Mouse (Mus musculus): ENCODE measurements at regions not wholly inside any gene's neighbourhood (a gene's known extent, or its start where the extent isn't known, plus 50 kb on each side); places are given as distances from the start of the nearest gene placed in this dataset.

- ATAC-seq (ENCODE audit: low read depth) (peak; percentile 84), DNase-seq (ENCODE audit: low spot score) (peak; percentile 68)
- Histone ChIP-seq H3K4me3 (ENCODE audit: low read depth, low read length) (no peak overlapping the region), H3K9me3 (ENCODE audit: control insufficient read depth, low read length) (no peaks in the 10 kb centered on the region), H3K27me3 (replicated peaks; ENCODE audit: control insufficient read depth, insufficient read depth, low read length) (no peaks in the 10 kb centered on the region), H3K36me3 (ENCODE audit: control insufficient read depth, insufficient read depth, low read length) (no peaks in the 10 kb centered on the region), H3K9ac (ENCODE audit: low read depth, low read length) (no peak overlapping the region), H3K27ac (replicated peaks; ENCODE audit: low read depth, low read length) (no peak overlapping the region), H3K4me2 (ENCODE audit: low read depth, low read length) (0 out of 2 replicates have a peak overlapping the region, but pooled peaks have one; percentile 5), H3K4me1 (ENCODE audit: control insufficient read depth, insufficient read depth, low read length) (peaks cover 6% of the 10 kb centered on the region; the same call in 1 of the 2 replicates)
- WGBS: 47% methylated on average over 14 of the region's 14 CpGs
These were observed 244.0 kb downstream of the C1d start for GRCm38 (mm10) chr11:17501120-17502043.

- DNase-seq (ENCODE audit: low spot score) (no peak), ATAC-seq (ENCODE audit: low read depth) (no peak)
- no peak overlapping the region for H3K9ac ChIP-seq (ENCODE audit: low read depth, low read length)
- peaks cover 6% of the 10 kb centered on the region; the same call in 1 of the 2 replicates for H3K4me1 ChIP-seq (ENCODE audit: control insufficient read depth, insufficient read depth, low read length)
- no peaks in the 10 kb centered on the region for H3K27me3 ChIP-seq (replicated peaks; ENCODE audit: control insufficient read depth, insufficient read depth, low read length)
- 0 out of 2 replicates have a peak overlapping the region, but pooled peaks have one; percentile 5 for H3K4me2 ChIP-seq (ENCODE audit: low read depth, low read length)
- H3K4me3 ChIP-seq (ENCODE audit: low read depth, low read length): no peak overlapping the region
- no peaks in the 10 kb centered on the region for H3K9me3 ChIP-seq (ENCODE audit: control insufficient read depth, low read length)
- H3K36me3 ChIP-seq (ENCODE audit: control insufficient read depth, insufficient read depth, low read length): no peaks in the 10 kb centered on the region
- WGBS: 66% methylated on average over 7 of the region's 7 CpGs
- no peak overlapping the region for H3K27ac ChIP-seq (replicated peaks; ENCODE audit: low read depth, low read length)
These were observed 244.7 kb downstream of the C1d start for GRCm38 (mm10) chr11:17502052-17502451.

GRCm38 (mm10) chr11:17522220-17522919 lies 265.0 kb downstream of the C1d start:
- Histone ChIP-seq H3K4me3 (ENCODE audit: low read depth, low read length) (no peak overlapping the region), H3K4me2 (ENCODE audit: low read depth, low read length) (no peak overlapping the region), H3K27me3 (replicated peaks; ENCODE audit: control insufficient read depth, insufficient read depth, low read length) (no peaks in the 10 kb centered on the region), H3K4me1 (ENCODE audit: control insufficient read depth, insufficient read depth, low read length) (no peaks in the 10 kb centered on the region), H3K36me3 (ENCODE audit: control insufficient read depth, insufficient read depth, low read length) (no peaks in the 10 kb centered on the region), H3K9me3 (ENCODE audit: control insufficient read depth, low read length) (no peaks in the 10 kb centered on the region), H3K27ac (replicated peaks; ENCODE audit: low read depth, low read length) (no peak overlapping the region), H3K9ac (ENCODE audit: low read depth, low read length) (no peak overlapping the region)
- DNase-seq (ENCODE audit: low spot score) (no peak), ATAC-seq (ENCODE audit: low read depth) (no peak; the same call in 1 of the 2 replicates)
- 63% methylated on average over 12 of the region's 12 CpGs for WGBS

- H3K4me3 ChIP-seq (ENCODE audit: low read depth, low read length): no peak overlapping the region
- ATAC-seq (ENCODE audit: low read depth): no peak
- WGBS: 89% methylated on average over 4 of the region's 4 CpGs
- H3K9ac ChIP-seq (ENCODE audit: low read depth, low read length): no peak overlapping the region
- H3K27me3 ChIP-seq (replicated peaks; ENCODE audit: control insufficient read depth, insufficient read depth, low read length): no peaks in the 10 kb centered on the region
- H3K36me3 ChIP-seq (ENCODE audit: control insufficient read depth, insufficient read depth, low read length): no peaks in the 10 kb centered on the region
- no peak overlapping the region for H3K4me2 ChIP-seq (ENCODE audit: low read depth, low read length)
- H3K9me3 ChIP-seq (ENCODE audit: control insufficient read depth, low read length): no peaks in the 10 kb centered on the region
- no peaks in the 10 kb centered on the region for H3K4me1 ChIP-seq (ENCODE audit: control insufficient read depth, insufficient read depth, low read length)
- no peak for DNase-seq (ENCODE audit: low spot score)
- no peak overlapping the region for H3K27ac ChIP-seq (replicated peaks; ENCODE audit: low read depth, low read length)
These were observed 265.9 kb downstream of the C1d start for GRCm38 (mm10) chr11:17523329-17523728.

- H3K36me3 ChIP-seq (ENCODE audit: control insufficient read depth, insufficient read depth, low read length): no peaks in the 10 kb centered on the region
- H3K9me3 ChIP-seq (ENCODE audit: control insufficient read depth, low read length): no peaks in the 10 kb centered on the region
- H3K9ac ChIP-seq (ENCODE audit: low read depth, low read length): no peak overlapping the region
- WGBS: 37% methylated on average over 7 of the region's 7 CpGs
- DNase-seq (ENCODE audit: low spot score) (no peak), ATAC-seq (ENCODE audit: low read depth) (no peak)
- H3K4me1 ChIP-seq (ENCODE audit: control insufficient read depth, insufficient read depth, low read length): no peaks in the 10 kb centered on the region
- no peak overlapping the region for H3K4me3 ChIP-seq (ENCODE audit: low read depth, low read length)
- H3K27me3 ChIP-seq (replicated peaks; ENCODE audit: control insufficient read depth, insufficient read depth, low read length): no peaks in the 10 kb centered on the region
- H3K4me2 ChIP-seq (ENCODE audit: low read depth, low read length): no peak overlapping the region
- H3K27ac ChIP-seq (replicated peaks; ENCODE audit: low read depth, low read length): no peak overlapping the region
These were observed 267.8 kb downstream of the C1d start for GRCm38 (mm10) chr11:17524985-17525775.

- Histone ChIP-seq H3K27ac (replicated peaks; ENCODE audit: low read depth, low read length) (no peak overlapping the region), H3K27me3 (replicated peaks; ENCODE audit: control insufficient read depth, insufficient read depth, low read length) (no peaks in the 10 kb centered on the region), H3K36me3 (ENCODE audit: control insufficient read depth, insufficient read depth, low read length) (no peaks in the 10 kb centered on the region), H3K4me1 (ENCODE audit: control insufficient read depth, insufficient read depth, low read length) (no peaks in the 10 kb centered on the region), H3K4me2 (ENCODE audit: low read depth, low read length) (no peak overlapping the region), H3K9ac (ENCODE audit: low read depth, low read length) (no peak overlapping the region), H3K4me3 (ENCODE audit: low read depth, low read length) (no peak overlapping the region), H3K9me3 (ENCODE audit: control insufficient read depth, low read length) (no peaks in the 10 kb centered on the region)
- DNase-seq (ENCODE audit: low spot score) (no peak), ATAC-seq (ENCODE audit: low read depth) (peak; percentile 38; the same call in 1 of the 2 replicates)
- 56% methylated on average over 5 of the region's 5 CpGs for WGBS
These were observed 269.1 kb downstream of the C1d start for GRCm38 (mm10) chr11:17526476-17526875.

- no peak for ATAC-seq (ENCODE audit: low read depth)
- DNase-seq (ENCODE audit: low spot score): peak; percentile 67
- 72% methylated on average over 6 of the region's 6 CpGs for WGBS
- H3K4me2 ChIP-seq (ENCODE audit: low read depth, low read length): no peak overlapping the region
- H3K4me3 ChIP-seq (ENCODE audit: low read depth, low read length): no peak overlapping the region
- no peaks in the 10 kb centered on the region for H3K36me3 ChIP-seq (ENCODE audit: control insufficient read depth, insufficient read depth, low read length)
- no peaks in the 10 kb centered on the region for H3K4me1 ChIP-seq (ENCODE audit: control insufficient read depth, insufficient read depth, low read length)
- H3K27me3 ChIP-seq (replicated peaks; ENCODE audit: control insufficient read depth, insufficient read depth, low read length): no peaks in the 10 kb centered on the region
- H3K9me3 ChIP-seq (ENCODE audit: control insufficient read depth, low read length): no peaks in the 10 kb centered on the region
- H3K27ac ChIP-seq (replicated peaks; ENCODE audit: low read depth, low read length): no peak overlapping the region
- H3K9ac ChIP-seq (ENCODE audit: low read depth, low read length): no peak overlapping the region
These were observed 271.2 kb downstream of the C1d start for GRCm38 (mm10) chr11:17528609-17529008.

GRCm38 (mm10) chr11:17533706-17534105 lies 276.3 kb downstream of the C1d start:
- Histone ChIP-seq H3K27me3 (replicated peaks; ENCODE audit: control insufficient read depth, insufficient read depth, low read length) (no peaks in the 10 kb centered on the region), H3K9ac (ENCODE audit: low read depth, low read length) (no peak overlapping the region), H3K27ac (replicated peaks; ENCODE audit: low read depth, low read length) (no peak overlapping the region), H3K4me2 (ENCODE audit: low read depth, low read length) (no peak overlapping the region), H3K9me3 (ENCODE audit: control insufficient read depth, low read length) (no peaks in the 10 kb centered on the region), H3K4me1 (ENCODE audit: control insufficient read depth, insufficient read depth, low read length) (no peaks in the 10 kb centered on the region), H3K36me3 (ENCODE audit: control insufficient read depth, insufficient read depth, low read length) (no peaks in the 10 kb centered on the region), H3K4me3 (ENCODE audit: low read depth, low read length) (no peak overlapping the region)
- WGBS: 62% methylated on average over 3 of the region's 3 CpGs
- no peak for ATAC-seq (ENCODE audit: low read depth)
- peak; percentile 64 for DNase-seq (ENCODE audit: low spot score)
